Mouse (Mus musculus): ENCODE measurements around the gene Spryd3. TPM values are rescaled to one million over a fixed set of nuclear protein-coding genes. Genes with fewer than 3 reads are reported as not detected.
A peak's percentile ranks its signal among the peaks of the same experiment; 100 is the strongest.

Spryd3 gene
- polyA plus RNA-seq, 1 experiment: 152 TPM

DNA sequence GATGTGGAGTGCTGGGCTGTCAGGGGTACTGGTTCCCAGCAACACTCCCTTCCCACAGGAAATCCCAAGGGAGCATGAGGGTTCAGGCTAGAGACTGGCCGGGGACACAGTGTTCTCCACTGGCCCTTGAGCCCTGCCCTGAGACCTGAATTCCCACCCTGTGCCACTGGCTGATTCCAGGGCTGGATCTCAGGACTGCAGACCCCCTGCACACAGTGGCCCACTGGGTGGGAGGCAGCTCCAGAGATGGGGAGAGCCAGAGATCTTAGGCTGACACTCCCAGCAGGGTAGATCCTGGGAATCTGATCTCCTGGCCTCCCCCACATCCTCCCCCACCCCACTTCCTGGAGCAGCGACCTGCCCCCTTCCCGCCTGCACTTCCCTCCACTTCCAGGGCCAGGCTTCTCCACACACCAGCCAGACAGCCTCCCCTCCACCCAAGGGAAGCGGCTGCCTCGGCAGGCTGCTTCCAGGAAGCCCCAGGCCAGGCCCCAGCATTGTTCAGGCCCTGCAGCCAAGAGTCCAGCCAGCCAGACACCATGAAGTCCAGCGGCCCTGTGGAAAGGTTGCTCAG is 33.4 kb downstream of the Spryd3 start:
- Histone ChIP-seq H3K4me3 (ENCODE audit: insufficient read depth, low read length) (peak overlapping the region; percentile 18), H3K4me1 (ENCODE audit: control insufficient read depth, insufficient read depth, low read length) (peaks cover 12% of the 10 kb centered on the region), H3K27ac (ENCODE audit: insufficient read depth, low read length) (peak overlapping the region; percentile 93)
- TF ChIP-seq POLR2A (IDR thresholded peaks at IDR 0.05; ENCODE audit: extremely low read depth, insufficient read depth, low read length) (no peak), CTCF (IDR thresholded peaks at IDR 0.05; ENCODE audit: extremely low read depth, insufficient read depth, low read length) (no peak)

DNA sequence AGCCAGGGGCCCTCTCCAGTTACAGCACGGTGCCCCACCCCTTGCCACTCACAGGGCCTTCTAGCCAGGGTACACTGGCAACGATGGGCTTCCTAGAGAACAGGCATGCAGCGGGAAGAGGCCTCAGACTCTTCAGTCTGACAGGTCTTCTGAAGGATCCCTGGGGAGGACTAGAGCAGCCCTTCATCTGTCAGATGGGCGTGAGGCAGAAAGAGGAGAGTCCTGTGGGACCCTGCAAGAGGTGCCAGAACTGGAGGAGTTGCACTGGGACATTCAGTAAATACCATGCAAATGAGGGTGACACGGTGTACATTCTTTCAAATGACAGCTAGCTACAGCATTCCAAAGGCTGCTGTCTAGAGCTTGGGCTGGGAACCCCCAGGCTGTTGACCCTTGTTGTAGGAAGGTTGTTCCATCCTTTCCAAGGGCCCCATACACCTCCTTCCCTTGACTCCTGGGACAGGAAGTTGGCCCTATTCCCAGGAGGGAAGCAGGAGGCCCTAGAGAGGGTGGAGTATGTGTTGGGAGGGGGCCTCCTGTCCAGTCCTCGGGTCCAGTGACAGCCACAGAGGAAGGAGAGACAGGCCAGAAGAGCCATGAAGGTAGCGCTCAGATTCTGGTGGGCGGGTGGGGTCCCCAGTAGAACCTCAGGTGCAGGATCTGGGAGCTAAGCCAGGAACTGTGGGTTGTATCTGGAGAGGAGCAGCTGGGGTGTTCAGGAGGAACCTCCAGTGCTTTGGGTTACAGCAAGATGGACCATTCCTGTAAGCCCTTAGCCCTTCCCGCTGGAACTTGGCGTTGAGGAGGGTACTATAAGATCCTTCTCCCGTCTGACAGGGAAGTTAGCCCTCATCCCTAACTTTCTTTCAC is 34.1 kb downstream of the Spryd3 start:
- 0 out of 2 replicates have a peak, but pooled peaks cover 9% of the 10 kb centered on the region for H3K4me1 ChIP-seq (ENCODE audit: control insufficient read depth, insufficient read depth, low read length)
- TF ChIP-seq CTCF (IDR thresholded peaks at IDR 0.05; ENCODE audit: extremely low read depth, insufficient read depth, low read length) (no peak), POLR2A (IDR thresholded peaks at IDR 0.05; ENCODE audit: extremely low read depth, insufficient read depth, low read length) (no peak)
- H3K27ac ChIP-seq (ENCODE audit: insufficient read depth, low read length): peak overlapping the region; percentile 93
- H3K4me3 ChIP-seq (ENCODE audit: insufficient read depth, low read length): peak overlapping the region; percentile 18

DNA sequence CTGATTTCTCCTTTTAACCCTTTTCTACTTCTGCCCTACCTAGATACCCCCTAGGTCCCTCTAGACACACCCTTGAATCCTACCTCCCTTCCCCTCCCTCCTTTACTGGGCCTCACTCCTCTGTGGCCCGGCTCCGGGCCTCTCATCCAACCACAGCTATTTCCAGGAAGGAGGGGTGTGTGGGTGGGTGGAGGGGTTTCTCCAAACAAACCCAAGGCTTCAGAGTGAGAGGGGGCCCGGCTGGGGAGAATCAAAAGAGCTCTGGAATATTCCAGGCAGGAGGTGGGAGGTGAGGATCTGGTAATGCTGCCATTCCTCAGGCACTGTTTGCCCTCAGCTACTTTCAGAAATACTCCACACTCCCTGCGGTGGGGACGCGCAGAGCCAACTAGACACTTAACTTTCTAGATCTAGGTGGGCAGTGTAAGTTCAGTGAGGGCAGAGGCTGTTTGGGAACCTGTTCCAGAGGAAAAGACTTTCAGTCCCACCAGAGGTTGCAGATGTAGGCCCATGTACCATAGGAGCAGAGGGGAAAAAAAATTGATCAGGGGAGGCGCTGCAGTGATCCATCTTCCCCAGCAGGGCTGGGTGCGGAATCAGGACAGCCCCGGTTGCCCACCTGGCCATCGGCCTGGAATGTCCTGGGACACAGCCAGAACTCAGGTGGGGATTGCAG is 34.9 kb downstream of the Spryd3 start:
- peak overlapping the region; percentile 41 for H3K4me3 ChIP-seq (ENCODE audit: insufficient read depth, low read length)
- H3K27ac ChIP-seq (ENCODE audit: insufficient read depth, low read length): peak overlapping the region; percentile 93
- 0 out of 2 replicates have a peak, but pooled peaks cover 9% of the 10 kb centered on the region for H3K4me1 ChIP-seq (ENCODE audit: control insufficient read depth, insufficient read depth, low read length)
- TF ChIP-seq POLR2A (IDR thresholded peaks at IDR 0.05; ENCODE audit: extremely low read depth, insufficient read depth, low read length) (no peak), CTCF (IDR thresholded peaks at IDR 0.05; ENCODE audit: extremely low read depth, insufficient read depth, low read length) (0 out of 2 replicates have a peak, but pooled peaks have one; percentile 0)

DNA sequence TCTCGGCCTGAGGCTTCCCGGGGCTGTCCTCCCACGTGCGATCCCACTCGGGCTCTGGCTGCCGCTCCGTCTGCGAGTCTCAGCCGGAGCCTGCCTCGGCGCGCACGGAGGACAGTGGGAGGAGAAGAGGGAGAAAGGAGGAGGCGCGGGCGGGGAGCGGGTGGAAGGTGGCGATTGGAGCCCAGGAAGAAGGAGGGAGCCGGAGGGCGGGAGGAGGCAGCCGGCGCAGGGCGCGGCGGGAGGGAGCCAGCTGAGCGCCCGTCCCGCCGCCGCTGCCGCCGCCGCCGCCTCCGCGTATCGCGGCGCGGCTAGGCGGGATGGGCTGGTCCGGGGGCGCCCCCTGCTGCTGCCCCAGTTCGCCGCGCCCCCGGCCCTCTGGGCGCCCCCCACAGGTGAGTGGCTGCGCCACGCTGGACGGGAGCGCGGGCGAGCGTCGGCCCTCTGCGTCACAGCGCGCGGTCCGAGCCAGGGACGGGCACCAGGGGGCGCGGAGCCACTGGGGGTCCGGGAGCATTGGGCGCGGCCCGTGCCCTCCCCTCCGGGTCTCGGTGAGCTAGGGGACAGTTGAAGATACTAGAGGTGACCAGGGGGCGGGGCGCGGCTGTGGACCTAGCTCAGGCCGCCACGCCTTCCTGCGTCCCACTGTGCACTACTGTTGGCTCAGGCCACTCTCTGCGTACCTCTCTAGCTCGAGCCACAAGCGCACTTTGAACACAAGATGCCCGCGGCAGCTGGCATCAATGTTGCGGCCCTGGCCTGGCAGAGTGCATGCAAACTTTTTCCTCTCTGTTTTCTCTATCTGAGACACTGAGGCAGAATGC is 35.7 kb downstream of the Spryd3 start, which contains the start of gene Tns2:
Gene Tns2, plus strand, starts transcription at position 253 of the 821 bp plus-strand sequence.
- peak within 1 kb of the TSS; percentile 82 for H3K27ac ChIP-seq (ENCODE audit: insufficient read depth, low read length)
- H3K4me1 ChIP-seq (ENCODE audit: control insufficient read depth, insufficient read depth, low read length): 0 out of 2 replicates have a peak, but pooled peaks cover 9% of the 10 kb centered on the region
- peak within 1 kb of the TSS; percentile 41 for H3K4me3 ChIP-seq (ENCODE audit: insufficient read depth, low read length)
- no peak for TF ChIP-seq POLR2A (IDR thresholded peaks at IDR 0.05; ENCODE audit: extremely low read depth, insufficient read depth, low read length)
- TF ChIP-seq CTCF (IDR thresholded peaks at IDR 0.05; ENCODE audit: extremely low read depth, insufficient read depth, low read length): no peak

DNA sequence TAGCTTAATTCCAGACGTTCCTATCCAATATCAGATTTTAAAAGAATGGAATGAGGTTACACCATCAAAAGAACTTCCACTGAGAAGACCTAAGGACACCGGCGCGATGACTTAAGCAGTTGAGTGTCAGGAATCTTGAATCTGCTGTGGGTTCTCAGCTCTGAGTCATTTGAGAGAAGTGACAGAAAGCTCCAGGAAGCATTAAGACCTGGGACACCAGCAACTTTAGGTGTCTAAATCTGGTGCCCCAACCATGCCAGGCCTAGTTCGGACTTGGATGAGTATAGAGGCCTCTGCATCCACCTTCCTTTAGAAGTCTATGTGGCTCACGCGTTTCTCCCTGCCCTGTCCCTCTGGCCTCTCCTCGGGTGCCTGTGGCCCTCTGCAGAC is 36.3 kb downstream of the Spryd3 start:
- TF ChIP-seq CTCF (IDR thresholded peaks at IDR 0.05; ENCODE audit: extremely low read depth, insufficient read depth, low read length) (no peak), POLR2A (IDR thresholded peaks at IDR 0.05; ENCODE audit: extremely low read depth, insufficient read depth, low read length) (no peak)
- peak overlapping the region; percentile 41 for H3K4me3 ChIP-seq (ENCODE audit: insufficient read depth, low read length)
- H3K27ac ChIP-seq (ENCODE audit: insufficient read depth, low read length): peak overlapping the region; percentile 82
- 0 out of 2 replicates have a peak, but pooled peaks cover 7% of the 10 kb centered on the region for H3K4me1 ChIP-seq (ENCODE audit: control insufficient read depth, insufficient read depth, low read length)

DNA sequence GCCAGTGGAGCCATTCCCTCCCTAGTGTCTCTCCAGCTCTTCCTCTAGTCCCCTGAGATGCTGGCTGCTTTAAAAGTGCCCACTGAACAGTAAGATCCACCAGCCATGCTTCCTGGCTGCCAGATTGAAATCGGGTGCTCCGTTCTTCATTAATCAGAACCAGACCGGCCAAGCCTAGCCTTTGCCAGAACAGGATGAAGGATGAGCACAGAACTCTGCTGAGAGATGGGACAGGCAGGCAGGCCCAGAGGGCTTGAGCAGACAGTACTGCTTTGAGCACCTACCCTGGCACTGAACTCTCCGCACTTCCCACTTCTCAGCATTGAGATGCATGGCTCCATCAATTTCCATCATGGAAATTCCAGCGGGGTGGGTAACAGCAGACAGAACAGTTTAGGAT is 36.8 kb downstream of the Spryd3 start:
- Histone ChIP-seq H3K4me3 (ENCODE audit: insufficient read depth, low read length) (no peak overlapping the region), H3K4me1 (ENCODE audit: control insufficient read depth, insufficient read depth, low read length) (0 out of 2 replicates have a peak, but pooled peaks cover 7% of the 10 kb centered on the region), H3K27ac (ENCODE audit: insufficient read depth, low read length) (no peak overlapping the region)
- TF ChIP-seq POLR2A (IDR thresholded peaks at IDR 0.05; ENCODE audit: extremely low read depth, insufficient read depth, low read length) (no peak), CTCF (IDR thresholded peaks at IDR 0.05; ENCODE audit: extremely low read depth, insufficient read depth, low read length) (no peak)

DNA sequence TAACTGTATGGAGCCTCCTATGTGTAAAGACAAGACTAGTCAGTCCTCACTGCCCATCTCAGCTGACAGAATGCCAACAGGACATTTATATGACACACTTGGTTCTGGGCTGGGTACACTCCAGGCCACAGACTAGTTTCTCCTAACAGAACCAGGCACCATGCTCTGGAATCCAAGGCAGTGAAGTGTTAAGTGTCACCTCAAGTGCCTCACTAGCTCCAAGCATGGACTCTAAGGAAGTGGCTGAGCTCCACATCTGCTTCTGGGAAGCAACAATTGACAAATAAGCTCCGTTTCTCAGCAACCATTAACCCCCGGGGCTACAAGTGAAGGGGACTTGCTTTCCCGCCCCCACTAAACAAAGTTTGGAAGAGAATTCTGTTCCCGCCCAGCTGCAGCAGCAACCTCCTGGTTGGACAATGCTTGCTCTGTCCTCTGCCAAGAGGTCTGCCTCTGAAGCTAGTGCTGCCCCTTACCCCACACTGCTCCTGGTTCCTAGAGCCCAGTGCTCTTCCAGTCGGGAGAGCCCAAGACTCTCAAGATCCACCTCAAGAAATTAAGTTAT is 38.0 kb downstream of the Spryd3 start:
- 0 out of 2 replicates have a peak, but pooled peaks cover 7% of the 10 kb centered on the region for H3K4me1 ChIP-seq (ENCODE audit: control insufficient read depth, insufficient read depth, low read length)
- no peak overlapping the region for H3K4me3 ChIP-seq (ENCODE audit: insufficient read depth, low read length)
- no peak for TF ChIP-seq POLR2A (IDR thresholded peaks at IDR 0.05; ENCODE audit: extremely low read depth, insufficient read depth, low read length)
- no peak for TF ChIP-seq CTCF (IDR thresholded peaks at IDR 0.05; ENCODE audit: extremely low read depth, insufficient read depth, low read length)
- no peak overlapping the region for H3K27ac ChIP-seq (ENCODE audit: insufficient read depth, low read length)

DNA sequence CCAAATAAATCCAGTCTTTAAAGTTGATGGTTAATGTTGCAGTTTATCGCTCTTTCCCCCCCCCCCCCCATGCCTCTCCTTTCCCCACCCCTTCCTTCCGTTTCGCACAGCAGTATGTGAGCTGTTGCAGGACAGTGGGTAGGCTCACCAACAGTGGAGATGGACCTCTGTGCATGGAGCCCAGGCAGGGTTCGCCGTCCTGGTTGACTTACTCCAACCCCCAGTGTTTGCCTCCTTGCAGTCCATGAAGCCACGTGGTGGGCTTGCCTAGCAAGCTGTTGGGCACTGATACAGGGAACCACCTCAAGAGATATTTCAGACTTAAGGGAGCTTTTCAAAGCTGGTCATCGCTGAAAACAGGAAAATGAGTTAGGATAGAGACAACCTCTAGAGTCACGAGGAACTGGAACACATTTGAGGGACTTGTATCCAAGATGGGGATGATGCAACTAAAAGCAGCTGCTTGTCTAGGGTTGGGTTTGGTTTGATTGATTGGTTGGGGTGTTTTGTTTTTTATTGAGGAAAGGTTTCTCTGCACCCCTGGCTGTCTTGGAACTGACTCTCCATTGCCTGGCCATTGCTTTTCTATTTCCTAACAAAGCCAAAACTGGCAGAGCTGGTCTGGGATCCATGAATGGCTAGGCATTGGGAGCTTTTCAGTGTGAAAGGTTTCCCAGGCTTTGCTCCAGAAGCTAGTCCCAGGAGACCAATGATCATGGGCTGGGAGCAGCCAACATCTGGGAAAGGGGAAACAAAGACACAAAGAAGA is 38.7 kb downstream of the Spryd3 start:
- H3K4me3 ChIP-seq (ENCODE audit: insufficient read depth, low read length): no peak overlapping the region
- no peak overlapping the region for H3K27ac ChIP-seq (ENCODE audit: insufficient read depth, low read length)
- TF ChIP-seq POLR2A (IDR thresholded peaks at IDR 0.05; ENCODE audit: extremely low read depth, insufficient read depth, low read length): no peak
- TF ChIP-seq CTCF (IDR thresholded peaks at IDR 0.05; ENCODE audit: extremely low read depth, insufficient read depth, low read length): no peak
- H3K4me1 ChIP-seq (ENCODE audit: control insufficient read depth, insufficient read depth, low read length): 0 out of 2 replicates have a peak, but pooled peaks cover 7% of the 10 kb centered on the region

Measured in cortical plate, adult 2 months (tissue).